Mouse (Mus musculus): ENCODE data around the gene Cplx1. TPM values are rescaled to one million over a fixed set of nuclear protein-coding genes. Genes with fewer than 3 reads are reported as not detected.

The Cplx1 gene
- total RNA-seq (2015) (0.07 TPM in 1 of 2 replicates, not detected in the other), total RNA-seq (2017) (not detected in 2 replicates)

DNA sequence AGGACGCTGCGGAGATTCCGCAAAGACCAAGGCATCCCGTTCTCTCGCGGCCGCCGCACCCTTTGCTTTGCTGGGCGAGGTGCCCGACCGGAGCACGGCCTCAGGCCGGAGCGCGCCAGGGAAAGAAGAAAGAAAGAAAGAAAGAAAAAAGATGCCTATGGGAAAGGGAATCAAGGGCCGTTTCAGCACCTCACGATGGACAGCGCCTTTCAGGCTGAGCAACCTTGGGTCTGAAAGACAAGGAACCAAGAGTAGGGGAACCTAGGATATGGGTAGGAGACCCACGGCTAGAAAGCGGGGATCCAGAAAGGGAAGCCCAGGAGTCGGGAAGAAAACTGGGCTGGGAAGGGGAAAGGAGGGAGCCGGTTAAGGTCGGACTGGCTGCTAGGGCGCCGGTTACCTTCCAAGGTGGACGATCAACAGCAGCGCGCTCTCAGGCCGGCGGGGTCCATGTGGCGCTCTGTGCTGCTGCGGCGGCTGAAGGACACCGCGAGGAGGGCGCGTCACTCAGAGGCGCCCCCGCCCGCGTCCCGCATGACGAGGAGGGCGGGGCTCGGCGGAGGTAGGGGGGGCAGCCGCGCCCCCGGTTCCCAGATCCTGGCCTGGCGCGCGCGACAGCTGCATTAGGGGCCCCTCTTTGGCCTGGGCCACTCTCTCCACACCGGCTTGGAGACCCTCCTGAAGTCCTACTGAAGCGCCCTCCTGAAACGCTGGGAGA, at the start of gene Cplx1:
Cplx1 (minus strand) TSS at position 536 of the 718 bp plus-strand sequence.
- peak; percentile 82 for ATAC-seq (replicated peaks; ENCODE audit: poor library complexity)

- no peak for ATAC-seq (replicated peaks; ENCODE audit: poor library complexity)
Observed at GRCm38 (mm10) chr5:108581361-108581891, 31.6 kb upstream of the Cplx1 start.

GRCm38 (mm10) chr5:108573054-108573453, 23.2 kb upstream of the Cplx1 start:
- no peak for ATAC-seq (replicated peaks; ENCODE audit: poor library complexity)

GRCm38 (mm10) chr5:108570991-108571390, 21.2 kb upstream of the Cplx1 start:
- ATAC-seq (replicated peaks; ENCODE audit: poor library complexity): no peak

GRCm38 (mm10) chr5:108567104-108567503, 17.3 kb upstream of the Cplx1 start:
- ATAC-seq (replicated peaks; ENCODE audit: poor library complexity): no peak

DNA sequence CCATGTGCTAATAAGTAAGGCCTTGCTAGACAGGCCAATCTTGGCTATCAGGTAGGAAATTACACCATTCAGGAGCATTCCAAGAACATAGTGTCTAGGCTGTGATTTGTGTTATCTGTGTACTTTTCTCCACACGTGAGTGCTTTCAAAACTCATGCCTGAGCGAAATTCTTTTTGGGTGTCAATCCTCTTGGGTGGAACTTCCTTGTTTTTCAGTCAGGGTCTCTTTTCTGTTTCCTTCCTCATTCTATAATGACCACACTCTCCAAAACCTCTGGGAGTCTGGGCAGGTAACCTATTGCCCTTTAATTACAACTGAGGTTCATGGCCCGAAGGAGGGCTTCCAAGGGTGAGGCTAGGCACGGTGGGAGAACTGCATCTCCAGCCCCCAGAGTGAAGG, 16.7 kb upstream of the Cplx1 start:
- ATAC-seq (replicated peaks; ENCODE audit: poor library complexity): peak; percentile 44

DNA sequence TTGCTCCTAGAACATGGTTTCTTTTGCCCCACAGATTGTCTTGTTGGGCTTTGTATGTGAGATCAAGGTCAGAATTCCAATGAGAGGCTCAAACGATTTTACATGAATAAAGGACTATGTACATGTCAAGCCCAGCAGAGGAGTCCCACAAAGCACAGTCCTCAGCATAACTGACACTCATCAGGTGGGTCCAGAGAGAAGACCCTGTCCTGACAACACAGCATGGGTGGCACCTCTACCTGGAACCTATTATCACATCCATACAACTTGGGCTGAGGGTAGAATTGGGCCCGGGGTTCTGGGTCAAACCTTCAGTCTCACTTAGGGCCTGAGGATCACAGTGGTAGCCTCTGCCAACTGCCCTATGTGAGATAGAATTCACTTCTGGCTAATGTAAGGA, 15.6 kb upstream of the Cplx1 start:
- ATAC-seq (replicated peaks; ENCODE audit: poor library complexity): no peak

GRCm38 (mm10) chr5:108564346-108564745, 14.5 kb upstream of the Cplx1 start:
- no peak for ATAC-seq (replicated peaks; ENCODE audit: poor library complexity)

DNA sequence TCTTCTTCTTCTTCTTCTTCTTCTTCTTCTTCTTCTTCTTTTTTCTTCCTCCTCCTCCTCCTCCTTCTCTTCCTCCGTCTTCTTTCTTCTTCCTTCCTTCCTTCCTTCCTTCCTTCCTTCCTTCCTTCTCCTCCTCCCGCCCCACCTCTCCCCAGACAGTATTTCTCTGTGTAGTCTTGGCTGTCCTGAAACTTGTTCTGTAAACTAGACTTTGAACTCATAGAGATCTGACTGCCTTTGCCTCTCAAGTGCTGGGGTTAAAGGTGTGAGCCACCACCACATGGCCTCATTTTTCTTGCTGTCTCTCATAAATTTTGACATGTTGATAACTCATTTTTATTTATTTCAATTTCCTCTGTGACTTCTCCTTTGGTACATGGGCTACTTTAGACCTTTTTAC, 12.7 kb upstream of the Cplx1 start:
- ATAC-seq (replicated peaks; ENCODE audit: poor library complexity): no peak

GRCm38 (mm10) chr5:108556986-108557385, 7.2 kb upstream of the Cplx1 start:
- ATAC-seq (replicated peaks; ENCODE audit: poor library complexity): no peak

DNA sequence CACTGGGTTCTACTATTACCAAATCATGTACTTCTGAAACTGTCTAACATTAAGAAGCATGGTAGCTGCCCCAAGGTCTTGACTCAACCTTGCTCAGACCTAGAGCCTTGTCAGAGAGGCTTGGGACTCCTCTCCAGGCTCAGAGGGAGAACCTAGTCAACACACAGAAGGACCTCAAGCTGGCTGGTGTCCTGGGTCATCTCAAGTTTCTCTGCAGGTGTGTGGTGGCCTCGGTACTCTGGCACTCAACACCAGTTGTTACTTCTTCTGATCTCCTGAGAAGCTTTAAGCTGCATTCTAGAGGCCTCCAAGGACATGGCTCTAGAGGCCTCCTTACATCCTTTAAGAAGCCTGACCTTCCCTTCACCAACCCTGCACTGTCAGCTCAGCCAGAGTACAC, 4.2 kb upstream of the Cplx1 start:
- ATAC-seq (replicated peaks; ENCODE audit: poor library complexity): no peak

GRCm38 (mm10) chr5:108550207-108550594, 377 bp upstream of the Cplx1 start:
- ATAC-seq (replicated peaks; ENCODE audit: poor library complexity): no peak

DNA sequence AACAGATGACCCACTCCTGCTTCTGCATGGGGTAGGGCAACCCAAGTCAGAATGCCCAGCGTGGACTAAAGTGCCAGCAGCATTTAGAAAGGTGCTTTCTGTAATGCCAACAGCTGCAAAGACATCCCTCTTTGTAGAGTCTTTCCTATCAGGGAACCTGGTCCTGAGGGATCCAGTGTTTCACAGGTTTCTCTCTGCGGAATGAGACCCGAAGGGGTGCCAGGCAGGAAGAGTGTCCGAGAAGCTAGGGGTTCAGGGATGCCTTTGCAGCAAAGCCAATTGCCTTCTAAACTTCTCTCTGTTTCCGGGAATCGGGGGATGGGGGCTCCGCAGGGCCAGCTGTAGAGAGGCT, 711 bp downstream of the Cplx1 start:
- ATAC-seq (replicated peaks; ENCODE audit: poor library complexity): no peak

GRCm38 (mm10) chr5:108547636-108548035, 2.2 kb downstream of the Cplx1 start:
- no peak for ATAC-seq (replicated peaks; ENCODE audit: poor library complexity)

GRCm38 (mm10) chr5:108543516-108544291, 6.1 kb downstream of the Cplx1 start:
- peak; percentile 67 for ATAC-seq (replicated peaks; ENCODE audit: poor library complexity)

DNA sequence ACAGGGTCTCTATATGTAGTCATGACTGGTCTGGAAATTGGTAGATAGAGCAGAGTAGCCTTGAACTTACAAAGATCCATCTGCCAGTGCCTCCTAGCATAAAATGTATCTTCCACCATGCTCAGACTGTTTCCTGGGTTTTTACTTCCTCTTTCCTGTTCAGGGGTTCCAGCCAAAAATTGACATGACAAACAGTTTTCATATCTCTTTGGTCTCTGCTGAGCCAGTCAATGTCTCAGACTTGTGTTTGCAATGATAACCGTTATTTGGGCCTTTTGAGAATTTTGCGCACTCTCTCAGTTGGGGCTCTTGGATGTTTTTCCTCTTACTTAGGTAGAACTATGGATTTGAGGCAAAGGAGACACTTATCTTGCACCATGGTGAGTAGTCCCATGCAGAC, 15.6 kb downstream of the Cplx1 start:
- no peak for ATAC-seq (replicated peaks; ENCODE audit: poor library complexity)

- ATAC-seq (replicated peaks; ENCODE audit: poor library complexity): no peak
Observed at GRCm38 (mm10) chr5:108522597-108522996, 27.2 kb downstream of the Cplx1 start.

GRCm38 (mm10) chr5:108521896-108522295, 27.9 kb downstream of the Cplx1 start:
- ATAC-seq (replicated peaks; ENCODE audit: poor library complexity): no peak

GRCm38 (mm10) chr5:108521016-108521415, 28.8 kb downstream of the Cplx1 start:
- no peak for ATAC-seq (replicated peaks; ENCODE audit: poor library complexity)

DNA sequence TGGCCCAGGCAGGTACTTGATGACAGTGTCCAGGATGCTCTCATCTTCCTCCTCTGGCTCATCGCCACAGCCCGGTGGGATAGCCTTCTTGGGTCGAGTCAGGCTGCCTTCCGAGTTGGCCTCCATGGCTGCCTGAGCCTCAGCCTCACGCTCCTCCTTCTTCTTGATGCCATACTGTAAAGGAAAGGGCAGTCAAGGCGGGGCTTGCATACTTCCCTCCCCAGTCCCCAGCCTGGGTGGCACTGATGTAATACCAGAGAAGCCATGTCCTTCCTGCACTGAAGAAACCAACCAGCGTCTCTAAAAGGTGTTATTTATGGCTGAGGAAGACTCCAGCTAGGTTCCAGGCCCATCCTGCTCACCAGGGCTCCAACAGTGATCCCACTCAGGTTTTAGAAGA, 29.7 kb downstream of the Cplx1 start:
- ATAC-seq (replicated peaks; ENCODE audit: poor library complexity): peak; percentile 84

DNA sequence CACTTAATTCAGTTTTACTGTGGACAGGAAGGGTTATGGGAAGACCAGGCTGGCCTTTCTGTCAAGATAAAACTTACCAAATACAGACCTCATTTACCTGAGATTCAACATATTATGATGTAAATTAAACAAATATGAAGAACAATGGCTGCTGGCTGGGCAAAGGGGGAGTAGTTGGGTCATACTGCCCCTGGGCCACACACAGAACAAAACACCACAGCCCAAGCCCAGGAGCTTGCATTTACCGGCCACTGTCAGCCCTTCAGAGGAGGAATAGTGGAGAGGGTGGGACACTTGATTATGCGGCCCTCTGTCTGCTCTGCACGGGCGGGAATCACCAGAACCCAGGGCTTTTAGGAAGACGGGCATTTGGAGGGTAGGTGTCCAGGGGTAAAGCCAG, 30.9 kb downstream of the Cplx1 start:
- no peak for ATAC-seq (replicated peaks; ENCODE audit: poor library complexity)

All from megakaryocyte progenitor cell, adult 5-6 weeks (primary cell).